Mouse (Mus musculus) embryonic facial prominence, embryonic 10.5 days (tissue): ENCODE data around the gene Gm867. TPM values are rescaled to one million over a fixed set of nuclear protein-coding genes. Genes with fewer than 3 reads are reported as not detected.

ENCODE experiments used
- polyA plus RNA-seq: library from polyadenylated mRNA; unstranded; fragments of >200 nt; fragmentation: Nextera tagmentation; extraction: Ambion mirVana; gene quantifications from 2 replicates; pipeline ENCODE4 v1.2.1, GENCODE M21; 2016

Gm867 gene
- polyA plus RNA-seq, 1 experiment from 2014 or later = 0.56 TPM

Other genes with a start within 250 kb of the Gm867 start
- 32.5 and 39.0 TPM in 2 replicates for gene Cabin1, start 176.3 kb downstream of the Gm867 start, polyA plus RNA-seq
- 93.8 and 103 TPM in 2 replicates for gene Ddt, start 167.3 kb downstream of the Gm867 start, polyA plus RNA-seq
- not detected in 2 replicates for gene Gm20441, start 159.7 kb downstream of the Gm867 start, polyA plus RNA-seq
- 2.4 and 4.3 TPM in 2 replicates for gene Gstt3, start 159.3 kb downstream of the Gm867 start, polyA plus RNA-seq
- gene Gstt1, start 142.1 kb downstream of the Gm867 start, polyA plus RNA-seq = 3.0 and 4.3 TPM in 2 replicates
- 0.21 TPM in 1 of 2 replicates, not detected in the other for gene Gstt4, start 118.1 kb downstream of the Gm867 start, polyA plus RNA-seq
- gene Gstt2, start 103.2 kb downstream of the Gm867 start, polyA plus RNA-seq = 6.8 and 8.5 TPM in 2 replicates
- 3,361 and 3,650 TPM in 2 replicates for gene Mif, start 80.4 kb downstream of the Gm867 start, polyA plus RNA-seq
- gene Derl3, start 47.3 kb downstream of the Gm867 start, polyA plus RNA-seq = 2.3 and 3.0 TPM in 2 replicates
- 284 and 291 TPM in 2 replicates for gene Smarcb1, start 19.1 kb downstream of the Gm867 start, polyA plus RNA-seq
- 8.4 and 9.6 TPM in 2 replicates for gene Chchd10, start 7.5 kb downstream of the Gm867 start, polyA plus RNA-seq
- 36.7 and 46.4 TPM in 2 replicates for gene Mmp11, start 4.2 kb downstream of the Gm867 start, polyA plus RNA-seq
- 0.42 and 1.1 TPM in 2 replicates for gene Vpreb3, start 2.4 kb upstream of the Gm867 start, polyA plus RNA-seq
- 0.10 TPM in 1 of 2 replicates, not detected in the other for gene Gm5134, start 13.8 kb upstream of the Gm867 start, polyA plus RNA-seq
- gene Zfp280b, start 92.0 kb upstream of the Gm867 start, polyA plus RNA-seq = 38.4 and 41.2 TPM in 2 replicates
- gene Slc5a4b, start 170.3 kb upstream of the Gm867 start, polyA plus RNA-seq = not detected in 2 replicates
- not detected in 2 replicates for gene Slc5a4a, start 206.8 kb upstream of the Gm867 start, polyA plus RNA-seq